Mouse (Mus musculus) mature B cell (primary cell): ENCODE data around the gene St8sia4.
"Not testable (repeated sequence)": the region's sequence is repeated elsewhere in the genome, so short reads cannot be mapped to it uniquely, and the experiment has no call there.

Source experiments
- in situ Hi-C: fragments of 300-500 bp; cut with MboI; formaldehyde crosslinking; loops from 2 replicates; pipeline ENCODE4 v1.14.3; 2019

Gene St8sia4

GRCm38 (mm10) chr1:95596825-95597224 lies 70.5 kb downstream of the St8sia4 start:
- in situ Hi-C loops, result no loop called here

- in situ Hi-C loops, result no loop called here
Observed at GRCm38 (mm10) chr1:95591101-95591500, 76.3 kb downstream of the St8sia4 start.

- in situ Hi-C loops, result no loop called here
Observed at GRCm38 (mm10) chr1:95590108-95590507, 77.3 kb downstream of the St8sia4 start.

- in situ Hi-C loops, result no loop called here
Observed at GRCm38 (mm10) chr1:95589471-95589870, 77.9 kb downstream of the St8sia4 start.

- in situ Hi-C loops, result no loop called here
Observed at GRCm38 (mm10) chr1:95583310-95583709, 84.1 kb downstream of the St8sia4 start.

- in situ Hi-C loops, result no loop called here
Observed at GRCm38 (mm10) chr1:95582264-95582663, 85.1 kb downstream of the St8sia4 start.

- in situ Hi-C loops, result no loop called here
Observed at GRCm38 (mm10) chr1:95572619-95573540, 94.5 kb downstream of the St8sia4 start.

GRCm38 (mm10) chr1:95571106-95571505 lies 96.3 kb downstream of the St8sia4 start:
- in situ Hi-C loops, result no loop called here

GRCm38 (mm10) chr1:95554556-95554955 lies 112.8 kb downstream of the St8sia4 start:
- in situ Hi-C loops, result not testable (repeated sequence)

GRCm38 (mm10) chr1:95541460-95541859 lies 125.9 kb downstream of the St8sia4 start:
- in situ Hi-C loops, result no loop called here
